Mouse (Mus musculus) CH12.LX (cell line): Measurements from ENCODE around the gene Hist2h4.

Experiments
- BHLHE40 ChIP-seq: IDR thresholded peaks from 2 replicates; pipeline ENCODE4 v1.6.1; 2011; ENCODE audit warnings: mild to moderate bottlenecking, low read depth, low read length, improper control_type of control experiment
- CTCF ChIP-seq, 2 experiments: IDR thresholded peaks in 1 of 2; conservative IDR thresholded peaks in 1 of 2; 2 replicates each; pipeline ENCODE4 v1.5.1; 2011 to 2012; ENCODE audit warnings: low read depth in 2 of 2, low read length in 2 of 2, improper control_type of control experiment in 1 of 2, inconsistent platforms in 1 of 2, mild to moderate bottlenecking in 1 of 2, moderate library complexity in 1 of 2
- EP300 ChIP-seq: IDR thresholded peaks from 2 replicates; pipeline ENCODE4 v1.6.1; 2011; ENCODE audit warnings: low read length, improper control_type of control experiment
- ETS1 ChIP-seq: conservative IDR thresholded peaks from 2 replicates; pipeline ENCODE4 v1.6.1; 2012; ENCODE audit warnings: low read depth, mild to moderate bottlenecking, inconsistent platforms, low read length, improper control_type of control experiment, moderate library complexity
- KAT2A ChIP-seq: IDR thresholded peaks from 2 replicates; pipeline ENCODE4 v1.6.1; 2012; ENCODE audit warnings: low read length, improper control_type of control experiment, inconsistent platforms; ENCODE audit not compliant: insufficient replicate concordance
- MAX ChIP-seq: IDR thresholded peaks from 2 replicates; pipeline ENCODE4 v1.6.1; 2011; ENCODE audit warnings: low read length, improper control_type of control experiment
- MXI1 ChIP-seq: IDR thresholded peaks from 2 replicates; pipeline ENCODE4 v1.6.1; 2011; ENCODE audit warnings: mild to moderate bottlenecking, low read depth, low read length, improper control_type of control experiment
- MYC ChIP-seq: IDR thresholded peaks from 2 replicates; pipeline ENCODE4 v1.6.1; 2011; ENCODE audit warnings: low read depth, mild to moderate bottlenecking, improper control_type of control experiment, low read length
- POLR2A ChIP-seq: IDR thresholded peaks from 2 replicates; pipeline ENCODE4 v1.6.1; 2011; ENCODE audit warnings: low read depth, mild to moderate bottlenecking, improper control_type of control experiment, low read length
- RAD21 ChIP-seq: IDR thresholded peaks from 2 replicates; pipeline ENCODE4 v1.6.1; 2011; ENCODE audit warnings: low read depth, mild to moderate bottlenecking, low read length, improper control_type of control experiment, moderate library complexity
- RCOR1 ChIP-seq: conservative IDR thresholded peaks from 2 replicates; pipeline ENCODE4 v1.6.1; 2012; ENCODE audit warnings: low read depth, mild to moderate bottlenecking, inconsistent platforms, low read length, improper control_type of control experiment
- UBTF ChIP-seq: IDR thresholded peaks from 2 replicates; pipeline ENCODE4 v1.6.1; 2012; ENCODE audit warnings: low read depth, mild to moderate bottlenecking, inconsistent platforms, low read length, improper control_type of control experiment, moderate library complexity

- TF ChIP-seq MXI1, result no peak
- TF ChIP-seq CTCF (conservative IDR thresholded peaks at IDR 0.05 in 1 of 2, IDR thresholded peaks at IDR 0.05 in 1 of 2; ENCODE audit: low read depth in 2 of 2, low read length in 2 of 2), result no peak
- no peak for TF ChIP-seq RCOR1
- TF ChIP-seq UBTF, result no peak
- TF ChIP-seq MYC, result no peak
- TF ChIP-seq RAD21, result no peak
- no peak for TF ChIP-seq KAT2A
- TF ChIP-seq ETS1, result no peak
- no peak for TF ChIP-seq MAX
- TF ChIP-seq POLR2A, result no peak
- TF ChIP-seq EP300, result no peak
- no peak for TF ChIP-seq BHLHE40
Observed at GRCm38 (mm10) chr3:96235836-96236235, 27.3 kb downstream of the Hist2h4 start.
